Mouse (Mus musculus) forebrain, embryonic 10.5 days (tissue): Measurements from ENCODE around the gene Tnik. TPM values are rescaled to one million over a fixed set of nuclear protein-coding genes. Genes with fewer than 3 reads are reported as not detected.

Experiments used
- DNase-seq: peaks from one replicate; pipeline ENCODE4 v3.0.0-alpha.2; 2017; ENCODE audit warnings: low spot score; ENCODE audit errors: extremely low spot score
- H3K27ac ChIP-seq: fragments of 300-500 bp; sonication (generic); 2 replicates; pipeline ENCODE4 v1.5.1; 2016; ENCODE audit warnings: mild to moderate bottlenecking
- H3K27me3 ChIP-seq: fragments of 300-500 bp; sonication (generic); 2 replicates; pipeline ENCODE4 v1.6.1; 2016; ENCODE audit warnings: mild to moderate bottlenecking; ENCODE audit not compliant: poor library complexity, severe bottlenecking
- H3K36me3 ChIP-seq: fragments of 300-500 bp; sonication (generic); replicated peaks from 2 replicates; pipeline ENCODE4 v1.6.1; 2016; ENCODE audit warnings: mild to moderate bottlenecking, moderate library complexity
- H3K4me1 ChIP-seq: fragments of 300-500 bp; sonication (generic); 2 replicates; pipeline ENCODE4 v1.6.1; 2016
- H3K4me3 ChIP-seq: fragments of 300-500 bp; sonication (generic); 2 replicates; pipeline ENCODE4 v1.5.1; 2016; ENCODE audit warnings: mild to moderate bottlenecking, moderate library complexity
- H3K9me3 ChIP-seq: fragments of 300-500 bp; sonication (generic); 2 replicates; pipeline ENCODE4 v1.6.1; 2016; ENCODE audit warnings: mild to moderate bottlenecking, moderate library complexity
- WGBS: fragments of 180-500 bp; shearing (Covaris S2); methylation state at CpG from one replicate; pipeline ENCODE4 v1.1.7; 2016; 5-methylcytosine and 5-hydroxymethylcytosine counted together
- polyA plus RNA-seq: library from polyadenylated mRNA; unstranded; fragments of >200 nt; fragmentation: Nextera tagmentation; extraction: Ambion mirVana; gene quantifications from 2 replicates; pipeline ENCODE4 v1.2.1, GENCODE M21; 2016

Gene Tnik
- polyA plus RNA-seq, 1 experiment from 2014 or later: 9.6 TPM

GRCm38 (mm10) chr3:28593922-28594321 lies 330.9 kb downstream of the Tnik start:
- DNase-seq: no peak
- Histone ChIP-seq H3K4me1 (no peaks in the 10 kb centered on the region), H3K27ac (no peak overlapping the region), H3K9me3 (no peaks in the 10 kb centered on the region), H3K36me3 (peaks cover 5% of the 10 kb centered on the region; the same call in 1 of the 2 replicates), H3K4me3 (no peak overlapping the region), H3K27me3 (no peaks in the 10 kb centered on the region)
- WGBS: 92% methylated on average over 16 of the region's 16 CpGs

- WGBS: 98% methylated on average over 2 of the region's 2 CpGs
- Histone ChIP-seq H3K9me3 (no peaks in the 10 kb centered on the region), H3K27ac (no peak overlapping the region), H3K4me1 (no peaks in the 10 kb centered on the region), H3K4me3 (no peak overlapping the region), H3K36me3 (peaks cover 5% of the 10 kb centered on the region; the same call in 1 of the 2 replicates), H3K27me3 (no peaks in the 10 kb centered on the region)
- no peak for DNase-seq
These were observed 336.5 kb downstream of the Tnik start for GRCm38 (mm10) chr3:28599476-28599875.

GRCm38 (mm10) chr3:28606741-28607140 lies 343.7 kb downstream of the Tnik start:
- WGBS: 72% methylated on average over 1 of the region's 1 CpGs
- H3K4me3 ChIP-seq: no peak overlapping the region
- no peaks in the 10 kb centered on the region for H3K9me3 ChIP-seq
- no peaks in the 10 kb centered on the region for H3K4me1 ChIP-seq
- no peaks in the 10 kb centered on the region for H3K36me3 ChIP-seq
- DNase-seq: no peak
- no peaks in the 10 kb centered on the region for H3K27me3 ChIP-seq
- H3K27ac ChIP-seq: no peak overlapping the region

GRCm38 (mm10) chr3:28612330-28612729 lies 349.3 kb downstream of the Tnik start:
- Histone ChIP-seq H3K9me3 (no peaks in the 10 kb centered on the region), H3K36me3 (no peaks in the 10 kb centered on the region), H3K27me3 (no peaks in the 10 kb centered on the region), H3K27ac (no peak overlapping the region), H3K4me3 (no peak overlapping the region), H3K4me1 (no peaks in the 10 kb centered on the region)
- DNase-seq: no peak
- WGBS: 89% methylated on average over 5 of the region's 5 CpGs

- Histone ChIP-seq H3K4me1 (no peaks in the 10 kb centered on the region), H3K4me3 (no peak overlapping the region), H3K36me3 (no peaks in the 10 kb centered on the region), H3K9me3 (no peaks in the 10 kb centered on the region), H3K27me3 (no peaks in the 10 kb centered on the region), H3K27ac (no peak overlapping the region)
- DNase-seq: no peak
- 74% methylated on average over 1 of the region's 1 CpGs for WGBS
These were observed 353.4 kb downstream of the Tnik start for GRCm38 (mm10) chr3:28616386-28616785.

- no peaks in the 10 kb centered on the region for H3K9me3 ChIP-seq
- no peak for DNase-seq
- no peaks in the 10 kb centered on the region for H3K36me3 ChIP-seq
- no peak overlapping the region for H3K27ac ChIP-seq
- 94% methylated on average over 5 of the region's 5 CpGs for WGBS
- H3K4me3 ChIP-seq: no peak overlapping the region
- no peaks in the 10 kb centered on the region for H3K4me1 ChIP-seq
- H3K27me3 ChIP-seq: no peaks in the 10 kb centered on the region
These were observed 354.1 kb downstream of the Tnik start for GRCm38 (mm10) chr3:28617008-28617627.

- Histone ChIP-seq H3K4me3 (no peak overlapping the region), H3K27me3 (no peaks in the 10 kb centered on the region), H3K36me3 (0 out of 2 replicates have a peak, but pooled peaks cover 3% of the 10 kb centered on the region), H3K9me3 (no peaks in the 10 kb centered on the region), H3K27ac (no peak overlapping the region), H3K4me1 (no peaks in the 10 kb centered on the region)
- WGBS: 85% methylated on average over 2 of the region's 2 CpGs
- DNase-seq: no peak
These were observed 358.8 kb downstream of the Tnik start for GRCm38 (mm10) chr3:28621792-28622191.

GRCm38 (mm10) chr3:28626816-28627215 lies 363.8 kb downstream of the Tnik start:
- H3K4me3 ChIP-seq: no peak overlapping the region
- 95% methylated on average over 6 of the region's 6 CpGs for WGBS
- H3K27ac ChIP-seq: no peak overlapping the region
- H3K4me1 ChIP-seq: no peaks in the 10 kb centered on the region
- no peaks in the 10 kb centered on the region for H3K27me3 ChIP-seq
- no peak for DNase-seq
- H3K36me3 ChIP-seq: 0 out of 2 replicates have a peak, but pooled peaks cover 3% of the 10 kb centered on the region
- no peaks in the 10 kb centered on the region for H3K9me3 ChIP-seq

GRCm38 (mm10) chr3:28636778-28637177 lies 373.8 kb downstream of the Tnik start:
- no peak for DNase-seq
- 95% methylated on average over 4 of the region's 4 CpGs for WGBS
- H3K4me3 ChIP-seq: no peak overlapping the region

GRCm38 (mm10) chr3:28638957-28639356 lies 375.9 kb downstream of the Tnik start:
- Histone ChIP-seq H3K27ac (no peak overlapping the region), H3K36me3 (no peaks in the 10 kb centered on the region), H3K9me3 (no peaks in the 10 kb centered on the region), H3K4me1 (no peaks in the 10 kb centered on the region), H3K27me3 (no peaks in the 10 kb centered on the region), H3K4me3 (no peak overlapping the region)
- DNase-seq: no peak
- WGBS: 94% methylated on average over 2 of the region's 2 CpGs

More at GRCm38 (mm10) chr3:28636778-28637177, 373.8 kb downstream of the Tnik start:
- Histone ChIP-seq H3K36me3 (no peaks in the 10 kb centered on the region), H3K27ac (no peak overlapping the region), H3K27me3 (no peaks in the 10 kb centered on the region), H3K4me1 (no peaks in the 10 kb centered on the region), H3K9me3 (no peaks in the 10 kb centered on the region)

- 83% methylated on average over 9 of the region's 9 CpGs for WGBS
- Histone ChIP-seq H3K36me3 (no peaks in the 10 kb centered on the region), H3K27me3 (no peaks in the 10 kb centered on the region), H3K9me3 (no peaks in the 10 kb centered on the region), H3K27ac (no peak overlapping the region), H3K4me3 (no peak overlapping the region), H3K4me1 (no peaks in the 10 kb centered on the region)
- DNase-seq: no peak
These were observed 380.4 kb downstream of the Tnik start for GRCm38 (mm10) chr3:28643252-28643947.

GRCm38 (mm10) chr3:28652574-28652973 lies 389.6 kb downstream of the Tnik start:
- WGBS: 46% methylated on average over 3 of the region's 3 CpGs
- H3K4me1 ChIP-seq: 0 out of 2 replicates have a peak, but pooled peaks cover 4% of the 10 kb centered on the region
- H3K36me3 ChIP-seq: no peaks in the 10 kb centered on the region
- no peak overlapping the region for H3K4me3 ChIP-seq
- no peaks in the 10 kb centered on the region for H3K27me3 ChIP-seq
- no peaks in the 10 kb centered on the region for H3K9me3 ChIP-seq
- H3K27ac ChIP-seq: no peak overlapping the region
- DNase-seq: no peak

- no peak overlapping the region for H3K4me3 ChIP-seq
- H3K27me3 ChIP-seq: no peaks in the 10 kb centered on the region
- H3K9me3 ChIP-seq: no peaks in the 10 kb centered on the region
- H3K4me1 ChIP-seq: 0 out of 2 replicates have a peak, but pooled peaks cover 5% of the 10 kb centered on the region
- WGBS: 74% methylated on average over 3 of the region's 3 CpGs
- no peaks in the 10 kb centered on the region for H3K36me3 ChIP-seq
- no peak overlapping the region for H3K27ac ChIP-seq
- no peak for DNase-seq
These were observed 390.0 kb downstream of the Tnik start for GRCm38 (mm10) chr3:28653043-28653442.
